Mouse (Mus musculus) CD4-positive, CD25-positive, alpha-beta regulatory T cell, adult 4 months (primary cell): ENCODE measurements around the gene Ccnb1. TPM values are rescaled to one million over a fixed set of nuclear protein-coding genes. Genes with fewer than 3 reads are reported as not detected.
"Not testable (repeated sequence)": the region's sequence is repeated elsewhere in the genome, so short reads cannot be mapped to it uniquely, and the experiment has no call there.

Source experiments
- ATAC-seq: one replicate; pipeline ENCODE4 v1.8.0; 2017
- polyA plus RNA-seq, 2 experiments: library from polyadenylated mRNA; unstranded; fragments of 100-300 nt; shearing (Covaris generic); gene quantifications; one replicate each; pipeline ENCODE4 v1.2.1; 2017

The Ccnb1 gene
- polyA plus RNA-seq, result 10 to 100 TPM in 1 of 2 experiments, 1 to 10 TPM in 1; 9.1 to 22.6 TPM

- ATAC-seq, result peak; percentile 95
These were observed at the start of gene Ccnb1 for GRCm38 (mm10) chr13:100786414-100786867. Ccnb1 (minus strand) TSS chr13:100786570.

- no peak for ATAC-seq
These were observed 48.4 kb upstream of the Ccnb1 start for GRCm38 (mm10) chr13:100834777-100835176.

GRCm38 (mm10) chr13:100833640-100834002, 47.3 kb upstream of the Ccnb1 start:
- ATAC-seq, result no peak

- ATAC-seq, result peak; percentile 93
These were observed 46.6 kb upstream of the Ccnb1 start, which contains the start of gene Slc30a5 for GRCm38 (mm10) chr13:100832741-100833639. Slc30a5 (minus strand) TSS chr13:100833427.

GRCm38 (mm10) chr13:100832188-100832587, 45.8 kb upstream of the Ccnb1 start:
- no peak for ATAC-seq

- no peak for ATAC-seq
These were observed 44.8 kb upstream of the Ccnb1 start for GRCm38 (mm10) chr13:100831123-100831522.

- ATAC-seq, result no peak
These were observed 39.4 kb upstream of the Ccnb1 start for GRCm38 (mm10) chr13:100825627-100826410.

GRCm38 (mm10) chr13:100824916-100825315, 38.5 kb upstream of the Ccnb1 start:
- no peak for ATAC-seq

- ATAC-seq, result no peak
These were observed 37.9 kb upstream of the Ccnb1 start for GRCm38 (mm10) chr13:100824306-100824705.

- no peak for ATAC-seq
These were observed 37.5 kb upstream of the Ccnb1 start for GRCm38 (mm10) chr13:100823863-100824262.

- ATAC-seq, result no peak
These were observed 28.1 kb upstream of the Ccnb1 start for GRCm38 (mm10) chr13:100814451-100814850.

- ATAC-seq, result peak; percentile 20
These were observed 19.4 kb upstream of the Ccnb1 start for GRCm38 (mm10) chr13:100805776-100806175.

- ATAC-seq, result no peak
These were observed 10.8 kb upstream of the Ccnb1 start for GRCm38 (mm10) chr13:100797171-100797570.

- ATAC-seq, result no peak
These were observed 2.7 kb upstream of the Ccnb1 start for GRCm38 (mm10) chr13:100789083-100789482.

- ATAC-seq, result not testable (repeated sequence)
These were observed 1.7 kb upstream of the Ccnb1 start for GRCm38 (mm10) chr13:100788057-100788456.

GRCm38 (mm10) chr13:100787316-100788010, 1.1 kb upstream of the Ccnb1 start:
- ATAC-seq, result no peak

GRCm38 (mm10) chr13:100785806-100786413, 460 bp downstream of the Ccnb1 start:
- ATAC-seq, result peak; percentile 28

- no peak for ATAC-seq
These were observed 8.9 kb downstream of the Ccnb1 start for GRCm38 (mm10) chr13:100777491-100777890.

GRCm38 (mm10) chr13:100776710-100777109, 9.7 kb downstream of the Ccnb1 start:
- ATAC-seq, result no peak

- no peak for ATAC-seq
These were observed 10.3 kb downstream of the Ccnb1 start for GRCm38 (mm10) chr13:100776056-100776419.

GRCm38 (mm10) chr13:100775252-100776055, 10.9 kb downstream of the Ccnb1 start, which contains the start of gene Cenph:
Cenph (minus strand) TSS chr13:100775899.
- ATAC-seq, result peak; percentile 100
